7 mouse cellular contexts compared by ENCODE assay signal in genomic region chr13:14040186-14040585, GRCm38 (mm10). TPM values are rescaled to one million over a fixed set of nuclear protein-coding genes. Genes with fewer than 3 reads are reported as not detected.
DNase-seq lines count a peak whose midpoint lies in the region; ATAC-seq and TF ChIP-seq lines count a peak whose summit lies in the region.

No protein-coding gene starts in this region.

- no peaks in the 10 kb centered on the region for H3K36me3 ChIP-seq in megakaryocyte, embryonic 14.5 days (replicated peaks; ENCODE audit: low read length)
- H3K36me3 ChIP-seq in hindbrain, embryonic 12.5 days: no peaks in the 10 kb centered on the region
- no peaks in the 10 kb centered on the region for H3K36me3 ChIP-seq in midbrain, embryonic 13.5 days

- peak overlapping the region; percentile 87; the same call in 1 of the 2 replicates for H3K9ac ChIP-seq in hindbrain, embryonic 12.5 days
- peak overlapping the region; percentile 90 for H3K9ac ChIP-seq in midbrain, embryonic 13.5 days (replicated peaks)

- H3K4me3 ChIP-seq in megakaryocyte, embryonic 14.5 days (replicated peaks): peak overlapping the region; percentile 98
- peak overlapping the region; percentile 77; the same call in 1 of the 2 replicates for H3K4me3 ChIP-seq in cortical plate, adult 2 months (ENCODE audit: insufficient read depth, low read length)
- peak overlapping the region; percentile 72 for H3K4me3 ChIP-seq in hindbrain, embryonic 12.5 days
- peak overlapping the region; percentile 68 for H3K4me3 ChIP-seq in midbrain, embryonic 13.5 days (replicated peaks)

- no peak for ATAC-seq in megakaryocyte, adult 5-6 weeks (ENCODE audit: poor library complexity, severe bottlenecking)
- no peak for ATAC-seq in hindbrain, embryonic 12.5 days (ENCODE audit: low FRiP score)
- ATAC-seq in midbrain, embryonic 13.5 days: no peak

- peak overlapping the region; percentile 90 for H3K4me2 ChIP-seq in hindbrain, embryonic 12.5 days (replicated peaks)
- H3K4me2 ChIP-seq in midbrain, embryonic 13.5 days (replicated peaks): peak overlapping the region; percentile 84

- no peak for TF ChIP-seq POLR2A in cortical plate, adult 2 months (IDR thresholded peaks at IDR 0.05; ENCODE audit: extremely low read depth, insufficient read depth, low read length)

- peaks cover 61% of the 10 kb centered on the region for H3K4me1 ChIP-seq in megakaryocyte, embryonic 14.5 days
- H3K4me1 ChIP-seq in cortical plate, adult 2 months (ENCODE audit: control insufficient read depth, insufficient read depth, low read length): no peaks in the 10 kb centered on the region; the same call in 1 of the 2 replicates
- peaks cover 12% of the 10 kb centered on the region for H3K4me1 ChIP-seq in hindbrain, embryonic 12.5 days
- H3K4me1 ChIP-seq in midbrain, embryonic 13.5 days (replicated peaks): peaks cover 22% of the 10 kb centered on the region

- WGBS in hindbrain, embryonic 12.5 days: 57% methylated on average over 5 of the region's 5 CpGs
- WGBS in midbrain, embryonic 13.5 days: 71% methylated on average over 5 of the region's 5 CpGs

- no peaks in the 10 kb centered on the region for H3K9me3 ChIP-seq in megakaryocyte, embryonic 14.5 days
- H3K9me3 ChIP-seq in hindbrain, embryonic 12.5 days (replicated peaks): no peaks in the 10 kb centered on the region
- no peaks in the 10 kb centered on the region for H3K9me3 ChIP-seq in midbrain, embryonic 13.5 days

- H3K27ac ChIP-seq in cortical plate, adult 2 months (ENCODE audit: insufficient read depth, low read length): 0 out of 2 replicates have a peak overlapping the region, but pooled peaks have one; percentile 10
- H3K27ac ChIP-seq in hindbrain, embryonic 12.5 days: peak overlapping the region; percentile 44; the same call in 1 of the 2 replicates
- peak overlapping the region; percentile 97 for H3K27ac ChIP-seq in midbrain, embryonic 13.5 days

- H3K27me3 ChIP-seq in megakaryocyte, embryonic 14.5 days (replicated peaks): no peaks in the 10 kb centered on the region
- H3K27me3 ChIP-seq in hindbrain, embryonic 12.5 days: no peaks in the 10 kb centered on the region
- H3K27me3 ChIP-seq in midbrain, embryonic 13.5 days: no peaks in the 10 kb centered on the region

- no peak for TF ChIP-seq CTCF in cortical plate, adult 2 months (IDR thresholded peaks at IDR 0.05; ENCODE audit: extremely low read depth, insufficient read depth, low read length)

- DNase-seq in thymus, postnatal 36 days: no peak
- DNase-seq in cerebellum, adult 11 months: no peak

RNA-seq across cellular contexts. Expression of gene Tbce, which starts 0.7 kb away (rescaled TPM):
- polyA plus RNA-seq in megakaryocyte, embryonic 14.5 days (2012; ENCODE audit: insufficient read depth, low replicate concordance): 1.3 TPM in 1 of 2 replicates, not detected in the other
- 60.2 and 62.8 TPM in 2 replicates for total RNA-seq in megakaryocyte, adult 5-6 weeks (2015)
- total RNA-seq in megakaryocyte, adult 5-6 weeks (2017): 49.6 and 49.8 TPM in 2 replicates
- 178 and 208 TPM in 2 replicates for polyA plus RNA-seq in cortical plate, adult 2 months (2012; rRNA removed)
- 78.7 and 86.3 TPM in 2 replicates for polyA plus RNA-seq in hindbrain, embryonic 12.5 days (2016; fragmentation: Nextera tagmentation; extraction: Ambion mirVana)
- polyA plus RNA-seq in midbrain, embryonic 13.5 days (2015; fragmentation: Nextera tagmentation; extraction: Ambion mirVana): 104 and 116 TPM in 2 replicates

RNA-seq across cellular contexts. Expression of gene Arid4b, which starts 22.8 kb away (rescaled TPM):
- 0.73 and 3.9 TPM in 2 replicates for polyA plus RNA-seq in megakaryocyte, embryonic 14.5 days (2012; ENCODE audit: insufficient read depth, low replicate concordance)
- total RNA-seq in megakaryocyte, adult 5-6 weeks (2015): 21.1 and 22.1 TPM in 2 replicates
- total RNA-seq in megakaryocyte, adult 5-6 weeks (2017): 31.5 and 32.6 TPM in 2 replicates
- polyA plus RNA-seq in cortical plate, adult 2 months (2012; rRNA removed): 26.3 and 29.2 TPM in 2 replicates
- 93.0 and 97.9 TPM in 2 replicates for polyA plus RNA-seq in hindbrain, embryonic 12.5 days (2016; fragmentation: Nextera tagmentation; extraction: Ambion mirVana)
- polyA plus RNA-seq in midbrain, embryonic 13.5 days (2015; fragmentation: Nextera tagmentation; extraction: Ambion mirVana): 103 and 110 TPM in 2 replicates

RNA-seq across cellular contexts. Expression of gene Ggps1, which starts 23.1 kb away (rescaled TPM):
- polyA plus RNA-seq in megakaryocyte, embryonic 14.5 days (2012; ENCODE audit: insufficient read depth, low replicate concordance): 2.2 TPM in 1 of 2 replicates, not detected in the other
- total RNA-seq in megakaryocyte, adult 5-6 weeks (2015): 24.6 and 31.2 TPM in 2 replicates
- 21.1 and 23.5 TPM in 2 replicates for total RNA-seq in megakaryocyte, adult 5-6 weeks (2017)
- 47.4 and 51.0 TPM in 2 replicates for polyA plus RNA-seq in cortical plate, adult 2 months (2012; rRNA removed)
- 68.1 and 76.6 TPM in 2 replicates for polyA plus RNA-seq in hindbrain, embryonic 12.5 days (2016; fragmentation: Nextera tagmentation; extraction: Ambion mirVana)
- 72.8 and 85.2 TPM in 2 replicates for polyA plus RNA-seq in midbrain, embryonic 13.5 days (2015; fragmentation: Nextera tagmentation; extraction: Ambion mirVana)

Comparison
In these comparisons a context has a peak if more than half of its experiments do, and no peak if none do; other contexts are left out.
1. H3K27ac ChIP-seq: peak in every context shown above with its lines; median percentile 97 in midbrain, embryonic 13.5 days; 44 in hindbrain, embryonic 12.5 days; 10 in cortical plate, adult 2 months.
2. RNA of gene Tbce, which starts 0.7 kb away (polyA plus RNA-seq): 178 to 208 TPM in cortical plate, adult 2 months, 104 to 116 TPM in midbrain, embryonic 13.5 days and 78.7 to 86.3 TPM in hindbrain, embryonic 12.5 days; 1.3 TPM in megakaryocyte, embryonic 14.5 days; every median in the first group is over 10 times any median in the second.
3. RNA of gene Ggps1, which starts 23.1 kb away (polyA plus RNA-seq): 72.8 to 85.2 TPM in midbrain, embryonic 13.5 days, 68.1 to 76.6 TPM in hindbrain, embryonic 12.5 days and 47.4 to 51.0 TPM in cortical plate, adult 2 months; 2.2 TPM in megakaryocyte, embryonic 14.5 days; every median in the first group is over 10 times any median in the second.
4. Peak in every context shown above with its lines, with median percentiles within 50 percentile points of each other: H3K4me3 ChIP-seq.